Mouse (Mus musculus) MEL (cell line): ENCODE data around the gene Gm13101.
"Not testable (repeated sequence)": the region's sequence is repeated elsewhere in the genome, so short reads cannot be mapped to it uniquely, and the experiment has no call there.

Source experiments
- CHD1 ChIP-seq: IDR thresholded peaks from 2 replicates; pipeline ENCODE4 v1.6.1; 2012; ENCODE audit warnings: low read depth, mild to moderate bottlenecking, inconsistent platforms, low read length, improper control_type of control experiment
- CHD2 ChIP-seq: IDR thresholded peaks from 2 replicates; pipeline ENCODE4 v1.6.1; 2011; ENCODE audit warnings: low read length, improper control_type of control experiment
- CTCF ChIP-seq, 3 experiments: IDR thresholded peaks in 2 of 3; conservative IDR thresholded peaks in 1 of 3; 2 replicates each; pipeline ENCODE4 v1.5.1; 2011 to 2012; ENCODE audit warnings: low read length in 3 of 3, low read depth in 2 of 3, mild to moderate bottlenecking in 2 of 3, improper control_type of control experiment in 1 of 3, inconsistent platforms in 1 of 3, mixed read lengths in 1 of 3, moderate library complexity in 1 of 3; ENCODE audit not compliant: control insufficient read depth in 1 of 3, insufficient read depth in 1 of 3, poor library complexity in 1 of 3, severe bottlenecking in 1 of 3
- EP300 ChIP-seq, 2 experiments: IDR thresholded peaks; 2 replicates each; pipeline ENCODE4 v1.6.1; 2011; ENCODE audit warnings: improper control_type of control experiment in 2 of 2, low read length in 2 of 2, low read depth in 1 of 2, mild to moderate bottlenecking in 1 of 2
- GATA1 ChIP-seq: IDR thresholded peaks from 2 replicates; pipeline ENCODE4 v1.6.1; 2011; ENCODE audit warnings: low read depth, low read length, improper control_type of control experiment
- HCFC1 ChIP-seq: IDR thresholded peaks from 2 replicates; pipeline ENCODE4 v1.6.1; 2012; ENCODE audit warnings: low read depth, mild to moderate bottlenecking, inconsistent platforms, low read length, improper control_type of control experiment, moderate library complexity
- KAT2A ChIP-seq: conservative IDR thresholded peaks from 2 replicates; pipeline ENCODE4 v1.6.1; 2012; ENCODE audit warnings: low read depth, low read length, improper control_type of control experiment, inconsistent platforms
- MYC ChIP-seq: IDR thresholded peaks from 2 replicates; pipeline ENCODE4 v1.6.1; 2011; ENCODE audit warnings: low read depth, mild to moderate bottlenecking, low read length, improper control_type of control experiment, moderate library complexity
- ZC3H11A ChIP-seq: IDR thresholded peaks from 2 replicates; pipeline ENCODE4 v1.6.1; 2012; ENCODE audit warnings: low read depth, mild to moderate bottlenecking, inconsistent platforms, low read length, improper control_type of control experiment

- not testable (repeated sequence) for TF ChIP-seq EP300 (IDR thresholded peaks at IDR 0.05; ENCODE audit: low read depth in 1 of 2, low read length in 2 of 2); KAT2A; MYC; CTCF (IDR thresholded peaks at IDR 0.05 in 2 of 3, conservative IDR thresholded peaks at IDR 0.05 in 1 of 3; ENCODE audit: control insufficient read depth in 1 of 3, insufficient read depth in 1 of 3, low read depth in 2 of 3, low read length in 3 of 3, poor library complexity in 1 of 3, severe bottlenecking in 1 of 3); GATA1; HCFC1; ZC3H11A; CHD2; CHD1
Observed at GRCm38 (mm10) chr4:143985165-143985564, 18.4 kb upstream of the Gm13101 start.
